In the genomic region with DNA sequence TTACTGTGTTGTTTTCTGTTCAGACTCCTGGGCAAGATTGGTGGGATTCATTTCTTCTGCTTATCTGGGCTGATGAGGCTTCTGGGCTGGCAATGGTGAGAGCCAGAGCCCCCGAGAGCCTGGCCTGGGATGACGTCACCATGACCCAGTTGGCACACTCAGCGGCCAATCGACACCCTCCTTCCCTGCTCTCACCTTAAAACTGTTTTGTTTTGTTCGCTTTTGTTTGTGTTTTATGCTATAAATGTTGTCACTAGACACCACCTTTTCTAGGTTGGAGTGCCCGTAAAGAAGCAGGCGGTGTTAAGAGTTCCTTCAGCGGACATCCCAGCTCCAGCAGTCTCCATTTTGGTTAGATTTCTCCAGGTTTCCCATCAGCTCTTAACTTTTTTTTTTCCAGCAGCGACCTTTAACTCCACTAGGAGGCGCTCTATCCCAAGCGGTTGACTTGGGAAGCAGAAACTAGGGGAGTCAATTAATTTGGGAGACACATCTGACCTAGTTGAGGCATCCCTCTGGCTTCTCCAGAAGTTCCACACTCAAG, we compare ENCODE assay signal across 8 mouse cellular contexts. TPM values are rescaled to one million over a fixed set of nuclear protein-coding genes. Genes with fewer than 3 reads are reported as not detected.
DNase-seq lines count a peak whose midpoint lies in the region; ATAC-seq and TF ChIP-seq lines count a peak whose summit lies in the region.

No protein-coding gene starts in this region.

- no peaks in the 10 kb centered on the region; the same call in 1 of the 2 replicates for H3K4me1 ChIP-seq in hindbrain, embryonic 16.5 days (ENCODE audit: control insufficient read depth, insufficient read depth, low read depth, low read length)
- no peaks in the 10 kb centered on the region for H3K4me1 ChIP-seq in limb, embryonic 14.5 days (ENCODE audit: control insufficient read depth, insufficient read depth, low read length)
- H3K4me1 ChIP-seq in midbrain, embryonic 14.5 days (ENCODE audit: control insufficient read depth, insufficient read depth, low read length): no peaks in the 10 kb centered on the region; the same call in 1 of the 2 replicates

- peak; percentile 51 for DNase-seq in right cerebral cortex, adult 18-20 months
- no peak for DNase-seq in right cerebral cortex, postnatal 4 days
- peak; percentile 71 for DNase-seq in cerebellum, adult 8-10 months
- DNase-seq in gastrocnemius, adult 2 months: peak; percentile 55
- DNase-seq in limb, embryonic 14.5 days (ENCODE audit: low spot score): peak; percentile 51
- peak; percentile 78 for DNase-seq in midbrain, embryonic 14.5 days
- DNase-seq in thymus, postnatal 14 days: peak; percentile 59

- peak overlapping the region; percentile 43 for H3K4me2 ChIP-seq in hindbrain, embryonic 16.5 days (ENCODE audit: low read length)
- H3K4me2 ChIP-seq in limb, embryonic 14.5 days (replicated peaks; ENCODE audit: low read depth, low read length, severe bottlenecking): peak overlapping the region; percentile 38
- peak overlapping the region; percentile 18; the same call in 1 of the 2 replicates for H3K4me2 ChIP-seq in midbrain, embryonic 14.5 days (ENCODE audit: low read length)

- peak; percentile 89 for TF ChIP-seq CTCF in gastrocnemius, adult 2 months (IDR thresholded peaks at IDR 0.05)

- intact Hi-C loops in gastrocnemius, adult 2 months (cut with DNase I): loop anchor here (1.0 to 2.0 kb wide), 2 partner anchors 86 to 177 kb away; no protein-coding TSS in a partner anchor

- ATAC-seq in hindbrain, embryonic 16.5 days: no peak
- no peak for ATAC-seq in limb, embryonic 14.5 days (ENCODE audit: low FRiP score, low read depth)
- no peak for ATAC-seq in midbrain, embryonic 14.5 days (ENCODE audit: low FRiP score, low TSS enrichment)

- H3K36me3 ChIP-seq in hindbrain, embryonic 16.5 days (ENCODE audit: control insufficient read depth, insufficient read depth, low read length): no peaks in the 10 kb centered on the region
- no peaks in the 10 kb centered on the region for H3K36me3 ChIP-seq in limb, embryonic 14.5 days (ENCODE audit: control insufficient read depth, insufficient read depth, low read length)
- no peaks in the 10 kb centered on the region for H3K36me3 ChIP-seq in midbrain, embryonic 14.5 days (ENCODE audit: control insufficient read depth, insufficient read depth, low read length)

- peak overlapping the region; percentile 81 for H3K27ac ChIP-seq in gastrocnemius, adult 2 months
- H3K27ac ChIP-seq in hindbrain, embryonic 16.5 days (ENCODE audit: low read depth, low read length): no peak overlapping the region
- H3K27ac ChIP-seq in limb, embryonic 14.5 days (replicated peaks; ENCODE audit: low read depth, low read length): no peak overlapping the region
- no peak overlapping the region for H3K27ac ChIP-seq in midbrain, embryonic 14.5 days (replicated peaks; ENCODE audit: low read depth, low read length)

- no peak overlapping the region for H3K9ac ChIP-seq in hindbrain, embryonic 16.5 days (ENCODE audit: low read depth, low read length)
- no peak overlapping the region for H3K9ac ChIP-seq in limb, embryonic 14.5 days (ENCODE audit: low read depth, low read length, severe bottlenecking)
- no peak overlapping the region for H3K9ac ChIP-seq in midbrain, embryonic 14.5 days (replicated peaks; ENCODE audit: low read length)

- H3K27me3 ChIP-seq in hindbrain, embryonic 16.5 days (replicated peaks; ENCODE audit: control insufficient read depth, insufficient read depth, low read length): no peaks in the 10 kb centered on the region
- no peaks in the 10 kb centered on the region for H3K27me3 ChIP-seq in limb, embryonic 14.5 days (ENCODE audit: control insufficient read depth, insufficient read depth, low read length)
- no peaks in the 10 kb centered on the region for H3K27me3 ChIP-seq in midbrain, embryonic 14.5 days (ENCODE audit: control insufficient read depth, insufficient read depth, low read length)

- 5% methylated on average over 11 of the region's 11 CpGs for WGBS in hindbrain, embryonic 16.5 days
- 13% methylated on average over 11 of the region's 11 CpGs for WGBS in limb, embryonic 14.5 days
- WGBS in midbrain, embryonic 14.5 days: 10% methylated on average over 11 of the region's 11 CpGs

- H3K9me3 ChIP-seq in hindbrain, embryonic 16.5 days (ENCODE audit: control insufficient read depth, low read length): no peaks in the 10 kb centered on the region
- no peaks in the 10 kb centered on the region for H3K9me3 ChIP-seq in limb, embryonic 14.5 days (ENCODE audit: control insufficient read depth, low read length)
- no peaks in the 10 kb centered on the region for H3K9me3 ChIP-seq in midbrain, embryonic 14.5 days (ENCODE audit: control insufficient read depth, low read length)

- H3K4me3 ChIP-seq in gastrocnemius, adult 2 months: peak overlapping the region; percentile 59
- H3K4me3 ChIP-seq in hindbrain, embryonic 16.5 days (ENCODE audit: low read length): peak overlapping the region; percentile 30
- H3K4me3 ChIP-seq in limb, embryonic 14.5 days (replicated peaks; ENCODE audit: low read length): peak overlapping the region; percentile 23
- no peak overlapping the region for H3K4me3 ChIP-seq in midbrain, embryonic 14.5 days (replicated peaks; ENCODE audit: low read depth, low read length)

- TF ChIP-seq POLR2A in limb, embryonic 14.5 days (IDR thresholded peaks at IDR 0.05; ENCODE audit: borderline replicate concordance, extremely low read depth, insufficient read depth, insufficient read length): no peak

RNA-seq across cellular contexts. Expression of gene Shf, which starts 11.9 kb away (rescaled TPM):
- 1 to 10 TPM; 2.1 to 2.9 TPM for total RNA-seq in gastrocnemius, adult 2 months (2021)
- 11.7 and 11.8 TPM in 2 replicates for polyA plus RNA-seq in hindbrain, embryonic 16.5 days (2015; fragmentation: Nextera tagmentation; extraction: Ambion mirVana)
- polyA plus RNA-seq in limb, embryonic 14.5 days (2012; rRNA removed): 34.1 and 34.2 TPM in 2 replicates
- 6.5 and 7.8 TPM in 2 replicates for polyA plus RNA-seq in limb, embryonic 14.5 days (2014; fragmentation: Nextera tagmentation; extraction: Ambion mirVana)
- 15.9 and 19.2 TPM in 2 replicates for polyA plus RNA-seq in midbrain, embryonic 14.5 days (2014; fragmentation: Nextera tagmentation; extraction: Ambion mirVana)

RNA-seq across cellular contexts. Expression of gene Slc28a2, which starts 45.4 kb away (rescaled TPM):
- 1 to 10 TPM; 5.6 to 9.9 TPM for total RNA-seq in gastrocnemius, adult 2 months (2021)
- 0.15 and 0.18 TPM in 2 replicates for polyA plus RNA-seq in hindbrain, embryonic 16.5 days (2015; fragmentation: Nextera tagmentation; extraction: Ambion mirVana)
- 1.0 and 1.4 TPM in 2 replicates for polyA plus RNA-seq in limb, embryonic 14.5 days (2012; rRNA removed)
- polyA plus RNA-seq in limb, embryonic 14.5 days (2014; fragmentation: Nextera tagmentation; extraction: Ambion mirVana): 0.50 and 0.78 TPM in 2 replicates
- not detected in 2 replicates for polyA plus RNA-seq in midbrain, embryonic 14.5 days (2014; fragmentation: Nextera tagmentation; extraction: Ambion mirVana)
